Mouse (Mus musculus): ENCODE measurements around the gene Fbxo41. TPM values are rescaled to one million over a fixed set of nuclear protein-coding genes. Genes with fewer than 3 reads are reported as not detected.
A peak's percentile ranks its signal among the peaks of the same experiment; 100 is the strongest.

Fbxo41 gene
- 1.9 and 2.0 TPM in 2 replicates for polyA plus RNA-seq (2016; fragmentation: Nextera tagmentation; extraction: Ambion mirVana)

DNA sequence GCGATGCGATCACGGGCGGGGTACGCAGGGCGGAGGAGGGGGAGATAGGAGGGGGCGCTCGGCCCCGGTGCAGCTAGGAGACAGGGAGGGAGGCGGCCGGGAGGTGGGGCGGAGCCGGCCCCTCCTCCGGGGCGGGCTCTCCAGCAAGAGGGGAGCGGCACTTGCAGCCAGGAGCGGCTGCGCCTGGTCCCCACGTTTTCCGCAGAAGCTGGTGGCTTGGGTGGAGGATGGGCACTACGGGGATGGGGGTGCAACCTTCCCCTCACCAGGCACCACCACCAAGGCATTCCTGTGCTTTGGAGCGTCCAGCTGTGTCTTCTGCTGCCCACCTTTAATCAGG, at the start of gene Fbxo41:
Fbxo41 (minus strand) TSS at position 84 of the 340 bp plus-strand sequence.
- Histone ChIP-seq H3K27me3 (peaks cover 61% of the 10 kb centered on the region), H3K4me3 (replicated peaks) (peak within 1 kb of the TSS; percentile 74), H3K9me3 (no peaks in the 10 kb centered on the region), H3K4me2 (peak within 1 kb of the TSS; percentile 94), H3K9ac (replicated peaks) (peak within 1 kb of the TSS; percentile 75), H3K4me1 (replicated peaks) (peaks cover 17% of the 10 kb centered on the region), H3K27ac (0 out of 2 replicates have a peak within 1 kb of the TSS, but pooled peaks have one; percentile 50), H3K36me3 (no peaks in the 10 kb centered on the region)
- WGBS = under 1% methylated on average over 22 of the region's 22 CpGs
- ATAC-seq (ENCODE audit: insufficient number of reproducible peaks, insufficient read depth, low FRiP score, low TSS enrichment, low read depth) = peak; percentile 64

GRCm38 (mm10) chr6:85547642-85548041, 44.8 kb upstream of the Fbxo41 start:
- no peak overlapping the region for H3K4me2 ChIP-seq
- H3K4me3 ChIP-seq (replicated peaks) = no peak overlapping the region
- peaks cover 3% of the 10 kb centered on the region; the same call in 1 of the 2 replicates for H3K9me3 ChIP-seq
- H3K27me3 ChIP-seq = no peaks in the 10 kb centered on the region
- no peak for ATAC-seq (ENCODE audit: insufficient number of reproducible peaks, insufficient read depth, low FRiP score, low TSS enrichment, low read depth)
- H3K27ac ChIP-seq = no peak overlapping the region
- H3K36me3 ChIP-seq = no peaks in the 10 kb centered on the region
- H3K4me1 ChIP-seq (replicated peaks) = no peaks in the 10 kb centered on the region
- H3K9ac ChIP-seq (replicated peaks) = no peak overlapping the region
- WGBS = 82% methylated on average over 5 of the region's 5 CpGs

DNA sequence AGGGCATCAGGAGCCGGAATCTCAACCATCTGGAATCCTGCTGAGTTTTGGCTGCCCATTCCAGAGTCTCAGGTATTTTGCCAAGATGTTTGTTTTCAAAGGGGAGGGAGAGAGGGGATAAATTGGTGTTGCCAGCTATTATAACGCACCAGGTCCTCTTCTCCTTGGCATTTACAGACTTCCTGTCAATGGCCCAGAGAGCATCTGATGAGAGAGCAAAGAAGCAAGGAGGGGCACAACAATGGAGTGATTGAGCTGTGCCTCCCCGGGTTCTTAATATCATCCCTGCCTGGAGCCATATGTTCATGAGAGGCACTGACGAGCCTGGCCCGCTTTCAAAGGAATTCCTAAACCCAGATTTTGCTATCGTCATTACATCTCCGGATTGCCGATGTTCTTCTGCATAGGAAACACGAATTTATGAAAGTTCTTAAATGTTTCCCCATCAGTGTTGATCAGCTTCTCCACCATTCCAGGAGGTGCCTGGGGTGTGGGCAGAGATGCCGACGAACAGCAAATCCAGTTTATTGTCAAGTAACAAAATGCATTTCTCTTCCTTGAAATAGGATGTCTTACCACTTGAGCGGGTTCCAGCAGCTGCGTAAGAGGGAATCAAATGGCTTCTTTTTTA, 41.6 kb upstream of the Fbxo41 start:
- Histone ChIP-seq H3K9me3 (no peaks in the 10 kb centered on the region), H3K27ac (no peak overlapping the region), H3K4me3 (replicated peaks) (no peak overlapping the region), H3K9ac (replicated peaks) (no peak overlapping the region), H3K36me3 (no peaks in the 10 kb centered on the region), H3K4me1 (replicated peaks) (no peaks in the 10 kb centered on the region), H3K4me2 (no peak overlapping the region), H3K27me3 (no peaks in the 10 kb centered on the region)
- ATAC-seq (ENCODE audit: insufficient number of reproducible peaks, insufficient read depth, low FRiP score, low TSS enrichment, low read depth) = no peak
- 72% methylated on average over 13 of the region's 13 CpGs for WGBS

DNA sequence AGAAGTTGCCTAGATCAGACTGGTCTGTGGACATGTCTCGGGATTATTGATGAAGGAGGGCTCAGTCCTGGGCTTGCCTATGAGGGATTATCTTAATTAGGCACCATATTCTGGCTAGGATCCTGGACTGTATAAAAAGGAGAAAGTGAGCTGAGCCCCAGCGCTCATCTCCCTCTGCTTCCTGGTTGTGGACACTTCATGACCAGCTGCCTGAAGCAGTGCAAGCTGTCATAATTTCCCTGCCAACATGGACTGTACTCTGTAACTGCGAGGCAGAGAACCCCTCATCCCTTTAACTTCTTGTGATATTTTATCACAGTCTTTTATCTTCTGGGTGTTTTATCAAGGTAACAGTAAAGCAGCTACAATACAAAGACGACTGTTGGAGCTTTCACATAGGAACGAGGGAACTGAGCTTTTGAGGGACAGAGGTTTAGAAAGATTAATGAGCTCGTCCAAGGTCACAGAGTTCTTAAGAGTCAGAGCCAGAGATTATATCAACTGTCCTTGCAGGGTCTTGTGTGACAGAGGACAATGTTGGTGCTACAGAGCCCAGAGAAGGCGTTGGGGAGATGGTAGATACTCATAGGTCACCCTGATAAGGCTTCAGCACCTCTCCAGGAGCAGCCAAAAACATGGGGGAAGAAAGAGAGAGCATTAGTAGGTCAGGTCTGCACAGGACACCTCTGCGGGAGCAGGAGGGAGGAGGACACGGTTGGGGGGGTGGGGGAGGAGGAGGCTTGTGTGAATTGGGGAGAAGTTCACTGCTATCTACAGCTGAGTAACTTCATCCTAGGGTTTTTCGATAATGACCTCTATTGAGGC, 40.8 kb upstream of the Fbxo41 start:
- Histone ChIP-seq H3K27ac (no peak overlapping the region), H3K9me3 (no peaks in the 10 kb centered on the region), H3K36me3 (no peaks in the 10 kb centered on the region), H3K9ac (replicated peaks) (no peak overlapping the region), H3K4me2 (no peak overlapping the region), H3K4me1 (replicated peaks) (no peaks in the 10 kb centered on the region), H3K4me3 (replicated peaks) (no peak overlapping the region), H3K27me3 (no peaks in the 10 kb centered on the region)
- ATAC-seq (ENCODE audit: insufficient number of reproducible peaks, insufficient read depth, low FRiP score, low TSS enrichment, low read depth) = no peak
- 79% methylated on average over 10 of the region's 10 CpGs for WGBS

DNA sequence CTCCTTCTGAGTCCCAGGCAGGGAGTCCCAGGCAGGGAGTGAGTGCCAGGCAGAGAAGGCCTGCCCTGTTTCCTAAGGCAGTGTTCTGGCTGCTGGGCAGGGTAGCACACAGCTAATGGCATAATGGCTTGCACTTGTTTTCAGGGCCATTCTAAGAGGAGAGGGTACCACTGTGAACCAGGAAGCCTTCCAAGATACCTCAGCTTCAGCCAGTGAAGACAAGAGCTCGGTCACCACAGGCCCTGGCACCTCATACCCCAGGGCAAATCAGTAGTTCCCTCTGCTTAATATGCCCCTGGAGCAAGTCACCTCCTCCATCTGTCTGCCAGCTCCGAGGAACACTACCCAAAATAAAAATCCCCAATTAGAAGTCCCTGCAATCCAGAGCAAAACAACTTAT, 20.0 kb upstream of the Fbxo41 start:
- H3K4me1 ChIP-seq (replicated peaks) = no peaks in the 10 kb centered on the region
- H3K36me3 ChIP-seq = no peaks in the 10 kb centered on the region
- ATAC-seq (ENCODE audit: insufficient number of reproducible peaks, insufficient read depth, low FRiP score, low TSS enrichment, low read depth) = no peak
- no peak overlapping the region for H3K27ac ChIP-seq
- 67% methylated on average over 2 of the region's 2 CpGs for WGBS
- H3K27me3 ChIP-seq = peaks cover 30% of the 10 kb centered on the region; the same call in 1 of the 2 replicates
- H3K4me2 ChIP-seq = no peak overlapping the region
- H3K9ac ChIP-seq (replicated peaks) = no peak overlapping the region
- no peak overlapping the region for H3K4me3 ChIP-seq (replicated peaks)
- H3K9me3 ChIP-seq = no peaks in the 10 kb centered on the region

- Histone ChIP-seq H3K4me1 (replicated peaks) (no peaks in the 10 kb centered on the region), H3K4me2 (no peak overlapping the region), H3K36me3 (no peaks in the 10 kb centered on the region), H3K27ac (no peak overlapping the region), H3K27me3 (peaks cover 31% of the 10 kb centered on the region; the same call in 1 of the 2 replicates), H3K9ac (replicated peaks) (no peak overlapping the region), H3K9me3 (no peaks in the 10 kb centered on the region), H3K4me3 (replicated peaks) (no peak overlapping the region)
- ATAC-seq (ENCODE audit: insufficient number of reproducible peaks, insufficient read depth, low FRiP score, low TSS enrichment, low read depth) = no peak
- WGBS = 82% methylated on average over 5 of the region's 5 CpGs
These were observed 19.2 kb upstream of the Fbxo41 start for GRCm38 (mm10) chr6:85522026-85522425.

GRCm38 (mm10) chr6:85518091-85518693, 15.4 kb upstream of the Fbxo41 start:
- H3K4me2 ChIP-seq = no peak overlapping the region
- no peak overlapping the region for H3K27ac ChIP-seq
- peaks cover 7% of the 10 kb centered on the region for H3K4me1 ChIP-seq (replicated peaks)
- no peak overlapping the region for H3K4me3 ChIP-seq (replicated peaks)
- WGBS = 59% methylated on average over 5 of the region's 5 CpGs
- H3K9me3 ChIP-seq = 0 out of 2 replicates have a peak, but pooled peaks cover 3% of the 10 kb centered on the region
- H3K27me3 ChIP-seq = peaks cover 63% of the 10 kb centered on the region
- no peak for ATAC-seq (ENCODE audit: insufficient number of reproducible peaks, insufficient read depth, low FRiP score, low TSS enrichment, low read depth)
- no peak overlapping the region for H3K9ac ChIP-seq (replicated peaks)
- no peaks in the 10 kb centered on the region for H3K36me3 ChIP-seq

DNA sequence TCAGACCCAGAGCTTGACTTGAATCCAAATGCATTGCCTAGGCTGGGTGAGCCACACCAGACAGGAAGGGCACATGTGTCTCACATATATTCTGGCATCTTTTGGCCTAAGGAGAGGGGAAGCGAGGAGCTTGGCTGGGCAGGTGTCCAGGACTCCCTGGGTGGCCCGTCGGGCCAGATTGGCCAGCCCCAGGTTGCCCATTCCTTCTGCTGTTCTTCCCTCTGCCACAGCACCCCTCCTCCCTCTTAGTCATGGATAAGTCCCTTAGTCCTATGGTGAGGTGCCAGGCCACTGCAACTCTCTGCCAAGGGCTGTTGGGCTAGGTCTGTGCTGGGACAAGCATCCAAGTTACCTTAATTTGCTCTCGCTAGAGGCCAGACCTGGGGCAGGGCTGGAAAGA, 13.1 kb upstream of the Fbxo41 start:
- Histone ChIP-seq H3K36me3 (no peaks in the 10 kb centered on the region), H3K4me1 (replicated peaks) (peaks cover 28% of the 10 kb centered on the region), H3K4me2 (no peak overlapping the region), H3K27me3 (peaks cover 80% of the 10 kb centered on the region), H3K4me3 (replicated peaks) (no peak overlapping the region), H3K27ac (no peak overlapping the region), H3K9me3 (0 out of 2 replicates have a peak, but pooled peaks cover 3% of the 10 kb centered on the region), H3K9ac (replicated peaks) (no peak overlapping the region)
- no peak for ATAC-seq (ENCODE audit: insufficient number of reproducible peaks, insufficient read depth, low FRiP score, low TSS enrichment, low read depth)
- 76% methylated on average over 4 of the region's 4 CpGs for WGBS

DNA sequence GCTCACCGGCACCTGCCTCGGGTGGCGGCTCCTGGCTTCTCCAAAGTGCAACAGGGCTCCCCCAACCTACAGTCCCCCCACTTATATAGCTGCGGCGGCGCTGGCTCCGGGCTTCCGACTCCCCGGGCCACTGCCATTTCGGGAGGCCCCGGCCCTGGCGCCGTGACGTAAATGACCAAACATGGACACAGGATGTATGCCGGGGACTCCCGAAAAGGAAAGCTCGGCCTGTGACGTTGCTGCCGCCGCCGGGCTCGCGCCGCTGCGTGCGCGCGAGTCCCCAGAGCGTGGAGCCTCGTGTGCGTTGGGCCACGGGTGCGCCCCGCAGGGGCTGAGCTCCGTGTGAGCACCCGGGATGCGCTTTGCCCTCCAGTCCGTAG, 10.7 kb upstream of the Fbxo41 start, which contains the start of gene Egr4:
Egr4 (minus strand) TSS at position 59 of the 380 bp plus-strand sequence.
- WGBS = under 1% methylated on average over 37 of the region's 38 CpGs
- H3K27me3 ChIP-seq = peaks cover 93% of the 10 kb centered on the region
- peaks cover 28% of the 10 kb centered on the region for H3K4me1 ChIP-seq (replicated peaks)
- no peak within 1 kb of the TSS for H3K27ac ChIP-seq
- H3K36me3 ChIP-seq = no peaks in the 10 kb centered on the region
- peak within 1 kb of the TSS; percentile 80 for H3K4me2 ChIP-seq
- H3K9ac ChIP-seq (replicated peaks) = no peak within 1 kb of the TSS
- peak within 1 kb of the TSS; percentile 46 for H3K4me3 ChIP-seq (replicated peaks)
- H3K9me3 ChIP-seq = 0 out of 2 replicates have a peak, but pooled peaks cover 3% of the 10 kb centered on the region
- peak; percentile 48 for ATAC-seq (ENCODE audit: insufficient number of reproducible peaks, insufficient read depth, low FRiP score, low TSS enrichment, low read depth)

- peak overlapping the region; percentile 80 for H3K4me2 ChIP-seq
- no peaks in the 10 kb centered on the region for H3K36me3 ChIP-seq
- 0 out of 2 replicates have a peak, but pooled peaks cover 3% of the 10 kb centered on the region for H3K9me3 ChIP-seq
- no peak for ATAC-seq (ENCODE audit: insufficient number of reproducible peaks, insufficient read depth, low FRiP score, low TSS enrichment, low read depth)
- H3K27ac ChIP-seq = no peak overlapping the region
- peak overlapping the region; percentile 46 for H3K4me3 ChIP-seq (replicated peaks)
- H3K27me3 ChIP-seq = peaks cover 92% of the 10 kb centered on the region
- H3K9ac ChIP-seq (replicated peaks) = no peak overlapping the region
- H3K4me1 ChIP-seq (replicated peaks) = peaks cover 28% of the 10 kb centered on the region
- under 1% methylated on average over 71 of the region's 90 CpGs for WGBS
These were observed 10.1 kb upstream of the Fbxo41 start for GRCm38 (mm10) chr6:85512577-85513530.

All from limb, embryonic 12.5 days (tissue).